Mouse (Mus musculus): ENCODE data around the gene Rsu1. TPM values are rescaled to one million over a fixed set of nuclear protein-coding genes. Genes with fewer than 3 reads are reported as not detected.

The Rsu1 gene
- polyA plus RNA-seq, 1 experiment from 2014 or later, result 50.0 TPM

DNA sequence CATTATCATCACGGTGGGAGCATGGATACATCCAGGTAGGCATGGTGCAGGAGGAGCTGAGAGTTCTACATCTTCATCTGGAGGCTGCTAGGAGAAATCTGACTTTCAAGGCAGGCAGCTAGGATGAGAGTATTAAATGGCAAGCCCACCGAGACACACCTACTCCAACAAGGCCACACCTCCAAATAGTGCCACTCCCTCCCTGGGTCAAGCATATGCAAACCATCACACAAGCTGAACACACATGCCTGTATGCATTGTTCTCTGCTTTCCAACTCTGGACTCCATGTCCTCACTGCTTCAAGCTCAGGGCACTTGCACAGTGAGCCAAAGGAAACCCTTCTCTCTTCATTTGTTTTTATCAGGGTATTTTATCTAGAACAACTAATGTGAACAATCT is 12.6 kb downstream of the Rsu1 start:
- Histone ChIP-seq H3K27ac (no peak overlapping the region), H3K9me3 (replicated peaks) (no peaks in the 10 kb centered on the region; the same call in 1 of the 2 replicates), H3K9ac (no peak overlapping the region), H3K4me3 (no peak overlapping the region), H3K4me2 (no peak overlapping the region), H3K36me3 (ENCODE audit: poor library complexity, severe bottlenecking) (peaks cover 7% of the 10 kb centered on the region), H3K4me1 (no peaks in the 10 kb centered on the region), H3K27me3 (no peaks in the 10 kb centered on the region)
- 75% methylated on average over 2 of the region's 2 CpGs for WGBS
- no peak for ATAC-seq

DNA sequence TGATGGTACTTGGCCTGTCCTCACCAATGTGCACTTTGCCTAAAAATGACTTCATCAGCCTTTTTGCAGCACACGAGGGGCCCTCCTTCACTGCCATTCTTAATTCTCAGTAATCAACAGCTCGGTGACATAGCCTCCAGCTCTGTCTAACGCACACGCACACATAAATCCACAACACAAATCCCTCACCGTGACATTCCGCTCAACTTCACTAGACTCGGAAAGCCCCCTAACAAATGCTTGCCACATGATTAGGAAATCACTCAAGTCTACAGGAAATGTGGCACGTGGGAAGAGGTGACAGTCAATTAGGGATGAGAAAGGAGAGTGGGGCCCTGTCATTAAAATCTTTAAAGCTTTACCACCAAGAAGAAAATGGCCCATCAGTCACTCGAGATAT is 30.5 kb downstream of the Rsu1 start:
- Histone ChIP-seq H3K27me3 (no peaks in the 10 kb centered on the region), H3K9ac (no peak overlapping the region), H3K4me3 (no peak overlapping the region), H3K36me3 (ENCODE audit: poor library complexity, severe bottlenecking) (no peaks in the 10 kb centered on the region), H3K9me3 (replicated peaks) (no peaks in the 10 kb centered on the region), H3K27ac (no peak overlapping the region), H3K4me1 (peaks cover 17% of the 10 kb centered on the region), H3K4me2 (no peak overlapping the region)
- no peak for ATAC-seq
- WGBS, result 37% methylated on average over 9 of the region's 9 CpGs

DNA sequence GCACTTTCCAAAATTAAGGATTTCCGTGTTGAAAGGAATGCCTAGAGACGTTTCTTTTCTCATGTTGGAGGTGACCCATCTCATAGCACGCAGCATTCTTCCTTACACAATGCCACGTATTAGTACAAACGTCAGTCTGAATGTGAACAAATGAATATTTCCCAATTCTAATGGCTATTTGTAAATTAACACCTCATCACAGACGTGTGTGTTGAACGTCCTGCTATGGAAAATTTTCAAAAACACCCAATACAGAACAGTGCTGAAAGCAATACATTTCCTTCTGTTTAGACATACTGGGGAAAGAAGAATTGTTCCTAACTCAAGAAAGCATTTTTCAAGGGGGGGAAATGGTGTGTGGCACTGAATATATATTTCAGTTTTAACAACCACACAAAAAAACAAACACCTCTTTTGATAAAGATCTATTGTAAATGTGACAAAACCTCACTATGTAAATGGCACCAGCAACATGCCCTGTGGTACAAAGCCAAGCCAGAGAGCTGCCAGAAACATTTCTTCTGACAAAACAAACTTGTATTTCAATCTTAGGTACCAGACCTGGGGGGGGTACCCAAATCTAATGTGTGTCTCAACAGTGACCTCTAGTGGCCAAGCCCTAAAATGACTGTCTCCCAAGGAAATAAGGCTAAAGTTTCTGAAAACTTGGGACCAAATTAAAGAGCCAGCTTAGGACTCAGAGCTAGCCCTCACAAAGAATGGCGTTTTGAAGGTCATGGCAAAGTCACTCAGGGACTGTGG is 33.9 kb downstream of the Rsu1 start:
- no peaks in the 10 kb centered on the region for H3K36me3 ChIP-seq (ENCODE audit: poor library complexity, severe bottlenecking)
- ATAC-seq, result peak; percentile 56

DNA sequence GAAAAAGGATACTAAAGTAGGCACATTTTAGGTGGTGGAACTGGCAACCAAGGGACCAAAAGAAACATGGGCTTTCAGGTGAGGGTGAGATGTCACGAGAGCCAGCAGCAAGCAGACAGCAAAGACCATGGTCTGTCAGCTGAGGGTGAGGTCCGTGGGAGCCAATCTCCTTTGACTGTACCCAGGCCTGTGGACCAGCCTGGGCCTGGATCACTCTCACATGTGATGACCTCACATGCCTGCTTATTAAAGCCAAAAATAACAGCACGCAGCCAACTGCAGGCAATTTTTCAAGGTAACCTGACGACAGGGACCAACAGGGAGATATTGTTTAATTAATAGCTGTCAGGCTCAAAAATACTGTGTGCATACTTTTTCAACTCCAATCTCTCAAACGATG is 35.5 kb downstream of the Rsu1 start:
- no peak overlapping the region for H3K9ac ChIP-seq
- WGBS, result 74% methylated on average over 5 of the region's 5 CpGs

More for the DNA sequence above, 33.9 kb downstream of the Rsu1 start:
- peaks cover 17% of the 10 kb centered on the region for H3K4me1 ChIP-seq
- no peak overlapping the region for H3K4me3 ChIP-seq
- no peak overlapping the region for H3K9ac ChIP-seq
- no peaks in the 10 kb centered on the region for H3K9me3 ChIP-seq (replicated peaks)
- H3K4me2 ChIP-seq, result no peak overlapping the region
- 64% methylated on average over 8 of the region's 8 CpGs for WGBS
- no peaks in the 10 kb centered on the region for H3K27me3 ChIP-seq
- H3K27ac ChIP-seq, result no peak overlapping the region

DNA sequence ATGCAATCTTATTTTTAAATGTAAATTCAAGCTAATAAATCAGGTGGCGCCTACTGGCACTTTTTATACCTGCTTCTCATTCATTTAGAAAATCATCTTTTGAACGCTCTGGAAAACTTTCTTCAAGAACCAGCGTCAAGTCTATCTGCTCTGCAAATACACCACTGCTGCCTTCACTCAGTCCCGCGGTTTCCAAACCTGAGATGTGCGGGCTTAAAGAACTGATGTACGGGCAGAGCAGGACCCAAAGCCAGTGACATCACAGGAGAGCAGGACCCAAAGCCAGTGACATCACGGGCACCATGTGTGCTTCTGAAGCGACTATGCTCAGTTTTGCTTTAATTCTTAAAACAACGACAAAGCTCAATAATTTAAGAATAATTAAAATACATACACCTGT is 36.4 kb downstream of the Rsu1 start:
- Histone ChIP-seq H3K9ac (no peak overlapping the region), H3K27ac (no peak overlapping the region), H3K27me3 (no peaks in the 10 kb centered on the region), H3K4me3 (no peak overlapping the region), H3K36me3 (ENCODE audit: poor library complexity, severe bottlenecking) (no peaks in the 10 kb centered on the region), H3K4me1 (peaks cover 5% of the 10 kb centered on the region), H3K9me3 (replicated peaks) (no peaks in the 10 kb centered on the region), H3K4me2 (no peak overlapping the region)
- 91% methylated on average over 10 of the region's 10 CpGs for WGBS
- ATAC-seq, result no peak

More for the DNA sequence above, 35.5 kb downstream of the Rsu1 start:
- H3K27ac ChIP-seq, result no peak overlapping the region
- no peak overlapping the region for H3K4me2 ChIP-seq
- no peak for ATAC-seq
- H3K4me1 ChIP-seq, result peaks cover 14% of the 10 kb centered on the region
- no peaks in the 10 kb centered on the region for H3K27me3 ChIP-seq
- no peaks in the 10 kb centered on the region for H3K9me3 ChIP-seq (replicated peaks)
- H3K4me3 ChIP-seq, result no peak overlapping the region
- H3K36me3 ChIP-seq (ENCODE audit: poor library complexity, severe bottlenecking), result no peaks in the 10 kb centered on the region

DNA sequence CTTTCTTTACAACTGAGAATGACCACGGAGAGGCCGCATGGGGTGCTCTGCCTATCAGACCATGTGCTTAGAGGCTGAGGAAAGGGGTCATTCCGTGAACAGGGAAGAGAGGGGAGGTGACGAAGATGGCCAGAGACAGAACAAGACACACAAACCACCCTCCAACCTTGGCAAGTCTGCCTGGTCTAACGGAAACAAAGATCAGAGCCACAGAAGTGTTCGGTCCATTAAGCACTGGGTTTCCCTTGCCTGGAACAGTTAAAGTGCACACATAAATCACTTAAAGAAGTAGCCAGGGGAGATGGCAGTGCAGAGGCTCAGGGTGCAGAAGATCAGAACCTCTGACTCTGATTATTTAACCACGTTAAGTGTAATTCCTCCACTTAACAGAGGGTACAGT is 37.3 kb downstream of the Rsu1 start:
- no peak overlapping the region for H3K4me2 ChIP-seq
- H3K27me3 ChIP-seq, result no peaks in the 10 kb centered on the region
- no peak overlapping the region for H3K4me3 ChIP-seq
- no peak overlapping the region for H3K27ac ChIP-seq
- no peaks in the 10 kb centered on the region for H3K36me3 ChIP-seq (ENCODE audit: poor library complexity, severe bottlenecking)
- ATAC-seq, result no peak
- no peaks in the 10 kb centered on the region for H3K4me1 ChIP-seq
- H3K9me3 ChIP-seq (replicated peaks), result no peaks in the 10 kb centered on the region
- no peak overlapping the region for H3K9ac ChIP-seq
- 61% methylated on average over 7 of the region's 7 CpGs for WGBS

DNA sequence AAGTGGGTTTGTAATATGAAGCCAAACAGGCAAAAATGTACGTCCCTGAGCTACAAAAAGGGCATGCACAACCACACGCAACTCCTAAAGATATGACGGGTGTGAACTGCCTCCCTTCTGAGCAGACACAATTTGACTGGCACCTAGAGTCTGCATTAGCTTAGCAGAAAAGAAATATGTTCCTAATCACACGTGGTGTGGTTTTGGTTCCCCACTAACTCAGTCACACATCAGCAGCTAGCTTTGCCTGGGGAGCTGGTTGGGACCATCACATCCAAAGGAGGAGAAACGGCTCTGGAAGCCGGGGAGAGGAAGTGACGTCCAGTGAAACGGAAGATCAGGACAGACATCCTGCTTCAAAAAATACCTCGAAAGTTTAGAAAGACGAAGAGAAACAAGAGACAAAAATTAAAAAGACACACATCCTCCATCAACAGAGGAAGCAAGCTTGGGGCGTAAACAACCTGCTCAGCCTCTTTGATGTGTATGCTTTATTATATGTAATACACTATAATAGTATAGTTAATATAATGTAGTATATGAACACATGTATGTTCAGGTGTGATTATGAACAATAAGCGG is 37.9 kb downstream of the Rsu1 start:
- Histone ChIP-seq H3K9me3 (replicated peaks) (no peaks in the 10 kb centered on the region), H3K9ac (no peak overlapping the region), H3K4me2 (no peak overlapping the region), H3K36me3 (ENCODE audit: poor library complexity, severe bottlenecking) (no peaks in the 10 kb centered on the region), H3K4me1 (no peaks in the 10 kb centered on the region), H3K27ac (no peak overlapping the region), H3K4me3 (no peak overlapping the region), H3K27me3 (no peaks in the 10 kb centered on the region)
- ATAC-seq, result no peak
- WGBS, result 87% methylated on average over 12 of the region's 12 CpGs

DNA sequence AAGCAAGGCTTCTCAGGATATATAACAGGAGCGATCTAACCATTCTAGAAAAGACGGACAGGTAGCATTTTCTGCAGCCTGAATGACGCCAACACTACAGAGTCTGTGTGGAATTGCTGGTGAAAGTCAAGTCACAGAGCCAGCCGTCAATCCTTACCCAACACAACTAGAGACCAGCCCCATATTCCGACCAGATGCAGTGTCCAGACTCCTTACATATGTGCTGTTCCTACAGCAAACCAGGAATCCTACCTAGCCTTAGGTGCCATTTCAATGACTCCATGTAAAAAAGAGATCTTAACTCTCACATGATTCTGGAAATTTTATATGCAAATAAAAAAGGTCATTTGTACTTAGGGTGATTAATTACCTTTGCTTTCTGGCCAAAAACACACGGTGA is 38.9 kb downstream of the Rsu1 start:
- no peaks in the 10 kb centered on the region for H3K9me3 ChIP-seq (replicated peaks)
- WGBS, result 93% methylated on average over 6 of the region's 6 CpGs
- H3K9ac ChIP-seq, result no peak overlapping the region
- no peak overlapping the region for H3K27ac ChIP-seq
- no peak overlapping the region for H3K4me3 ChIP-seq
- H3K4me1 ChIP-seq, result no peaks in the 10 kb centered on the region
- no peaks in the 10 kb centered on the region for H3K27me3 ChIP-seq
- H3K36me3 ChIP-seq (ENCODE audit: poor library complexity, severe bottlenecking), result no peaks in the 10 kb centered on the region
- H3K4me2 ChIP-seq, result no peak overlapping the region
- no peak for ATAC-seq

DNA sequence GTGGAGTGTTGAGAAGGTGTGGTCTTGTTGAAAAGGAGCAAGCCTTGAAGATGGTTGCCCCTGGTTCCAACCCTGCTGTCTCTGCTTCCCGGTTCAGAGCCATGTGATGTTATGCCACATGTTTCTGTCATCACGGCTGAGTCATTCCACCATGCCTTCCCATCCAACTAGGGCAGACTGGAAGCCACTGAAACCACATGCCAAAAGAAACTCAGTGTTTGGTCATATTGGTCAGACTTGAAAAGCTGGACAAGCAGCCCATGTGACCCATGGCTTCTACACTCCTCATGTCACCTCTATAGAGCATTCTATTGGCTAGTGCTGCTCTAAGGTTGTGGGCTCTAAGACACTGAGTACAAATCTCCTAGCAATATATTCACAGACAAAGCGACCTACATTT is 41.5 kb downstream of the Rsu1 start:
- WGBS, result 86% methylated on average over 3 of the region's 3 CpGs
- no peaks in the 10 kb centered on the region for H3K36me3 ChIP-seq (ENCODE audit: poor library complexity, severe bottlenecking)
- H3K27ac ChIP-seq, result no peak overlapping the region
- H3K9me3 ChIP-seq (replicated peaks), result no peaks in the 10 kb centered on the region
- no peaks in the 10 kb centered on the region for H3K27me3 ChIP-seq
- H3K4me2 ChIP-seq, result no peak overlapping the region
- H3K4me3 ChIP-seq, result no peak overlapping the region
- no peak overlapping the region for H3K9ac ChIP-seq
- peaks cover 7% of the 10 kb centered on the region; the same call in 1 of the 2 replicates for H3K4me1 ChIP-seq
- ATAC-seq, result no peak

DNA sequence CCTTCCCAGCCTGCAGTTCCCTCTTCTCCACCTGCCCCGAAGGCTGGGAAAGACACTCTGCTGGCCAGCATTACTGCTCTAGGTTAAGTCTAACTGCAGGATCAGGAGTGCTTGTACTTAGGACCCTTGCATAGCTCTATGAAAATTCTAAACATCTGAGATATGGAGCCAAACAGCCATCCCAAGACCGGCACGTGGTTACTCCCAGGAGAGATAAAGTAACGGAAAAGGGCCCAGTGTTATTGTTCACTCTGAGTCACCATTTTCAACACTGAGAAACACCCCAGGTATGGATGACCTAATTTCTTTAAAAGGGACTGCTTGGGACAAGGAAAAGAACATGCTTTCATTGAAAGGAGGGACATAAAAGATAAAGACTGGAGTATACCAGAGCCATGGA is 45.2 kb downstream of the Rsu1 start:
- Histone ChIP-seq H3K27ac (no peak overlapping the region), H3K9me3 (replicated peaks) (no peaks in the 10 kb centered on the region), H3K4me3 (no peak overlapping the region), H3K4me2 (no peak overlapping the region), H3K4me1 (peaks cover 7% of the 10 kb centered on the region; the same call in 1 of the 2 replicates), H3K27me3 (no peaks in the 10 kb centered on the region), H3K9ac (no peak overlapping the region), H3K36me3 (ENCODE audit: poor library complexity, severe bottlenecking) (no peaks in the 10 kb centered on the region)
- WGBS, result 90% methylated on average over 4 of the region's 4 CpGs
- ATAC-seq, result no peak

DNA sequence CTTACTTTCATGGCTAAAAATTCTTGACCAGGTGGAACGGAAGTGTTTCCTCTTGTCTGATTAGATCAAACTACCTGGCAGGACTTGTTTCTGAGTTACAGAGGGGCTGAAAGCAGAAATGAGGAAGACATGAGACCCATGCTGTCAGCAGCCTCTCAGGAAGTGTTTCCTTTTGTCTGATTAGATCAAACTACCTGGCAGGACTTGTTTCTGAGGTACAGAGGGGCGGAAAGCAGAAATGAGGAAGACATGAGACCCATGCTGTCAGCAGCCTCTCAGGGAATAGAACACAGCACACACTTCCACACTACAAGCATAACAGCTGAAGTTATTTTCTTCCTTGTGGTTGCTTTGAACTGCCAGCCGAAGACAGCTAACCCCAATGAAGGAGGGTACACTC is 46.7 kb downstream of the Rsu1 start:
- 87% methylated on average over 3 of the region's 3 CpGs for WGBS
- Histone ChIP-seq H3K27ac (no peak overlapping the region), H3K36me3 (ENCODE audit: poor library complexity, severe bottlenecking) (no peaks in the 10 kb centered on the region), H3K9me3 (replicated peaks) (no peaks in the 10 kb centered on the region), H3K4me3 (no peak overlapping the region), H3K4me2 (no peak overlapping the region), H3K27me3 (no peaks in the 10 kb centered on the region), H3K4me1 (peaks cover 7% of the 10 kb centered on the region; the same call in 1 of the 2 replicates), H3K9ac (no peak overlapping the region)
- no peak for ATAC-seq

DNA sequence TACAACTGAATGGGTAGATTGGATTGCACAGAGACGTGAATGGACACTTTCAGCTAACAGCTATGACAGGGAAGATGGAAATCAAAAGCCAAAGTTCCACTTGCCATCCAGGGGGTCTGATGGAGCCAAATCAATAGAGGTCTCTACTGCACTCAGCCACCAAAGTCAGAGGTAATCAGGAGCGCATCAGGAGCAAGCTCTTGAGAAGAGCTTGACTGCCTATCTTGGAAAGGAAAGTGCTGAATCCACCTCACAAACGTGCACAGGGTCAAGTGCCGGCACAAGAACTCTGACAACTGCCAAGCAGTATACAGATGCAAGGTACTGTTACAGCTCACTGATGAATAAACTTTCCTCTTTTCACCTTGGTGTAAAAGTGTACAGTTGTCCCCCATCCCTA is 47.8 kb downstream of the Rsu1 start:
- Histone ChIP-seq H3K36me3 (ENCODE audit: poor library complexity, severe bottlenecking) (no peaks in the 10 kb centered on the region), H3K4me3 (no peak overlapping the region), H3K27me3 (no peaks in the 10 kb centered on the region), H3K9me3 (replicated peaks) (no peaks in the 10 kb centered on the region), H3K4me1 (peaks cover 7% of the 10 kb centered on the region; the same call in 1 of the 2 replicates), H3K27ac (no peak overlapping the region), H3K4me2 (no peak overlapping the region), H3K9ac (no peak overlapping the region)
- WGBS, result 86% methylated on average over 4 of the region's 4 CpGs
- ATAC-seq, result no peak
